Mouse (Mus musculus) embryonic facial prominence, embryonic 11.5 days (tissue): ENCODE measurements around the gene Cyp2e1. TPM values are rescaled to one million over a fixed set of nuclear protein-coding genes. Genes with fewer than 3 reads are reported as not detected.

Experiments
- ATAC-seq: fragments of 200-750 bp; cut with Nextera tagmentation; replicated peaks from 2 replicates; pipeline ENCODE4 v1.8.0; 2017; ENCODE audit warnings: low read depth; ENCODE audit not compliant: insufficient number of reproducible peaks, low FRiP score, low TSS enrichment
- DNase-seq: peaks from one replicate; pipeline ENCODE4 v3.0.0-alpha.2; 2015; ENCODE audit warnings: low spot score
- H3K27ac ChIP-seq: fragments of 300-500 bp; sonication (generic); replicated peaks from 2 replicates; pipeline ENCODE4 v1.5.1; 2014; ENCODE audit warnings: mild to moderate bottlenecking, low read depth, low read length, control low read depth
- H3K27me3 ChIP-seq: fragments of 300-500 bp; sonication (generic); 2 replicates; pipeline ENCODE4 v1.6.1; 2014; ENCODE audit warnings: mild to moderate bottlenecking, low read length, moderate library complexity, mixed read lengths; ENCODE audit not compliant: control insufficient read depth, insufficient read depth
- H3K36me3 ChIP-seq: fragments of 300-500 bp; sonication (generic); replicated peaks from 2 replicates; pipeline ENCODE4 v1.6.1; 2014; ENCODE audit warnings: low read depth, mild to moderate bottlenecking, low read length, moderate library complexity, mixed read lengths; ENCODE audit not compliant: control insufficient read depth, insufficient read depth
- H3K4me1 ChIP-seq: fragments of 300-500 bp; sonication (generic); 2 replicates; pipeline ENCODE4 v1.6.1; 2014; ENCODE audit warnings: low read length, mixed read lengths; ENCODE audit not compliant: control insufficient read depth, insufficient read depth
- H3K4me2 ChIP-seq: fragments of 300-500 bp; sonication (generic); 2 replicates; pipeline ENCODE4 v1.6.1; 2014; ENCODE audit warnings: low read depth, mild to moderate bottlenecking, control low read depth, low read length, moderate library complexity
- H3K4me3 ChIP-seq: fragments of 300-500 bp; sonication (generic); 2 replicates; pipeline ENCODE4 v1.5.1; 2014; ENCODE audit warnings: low read depth, low read length, control low read depth
- H3K9ac ChIP-seq: fragments of 300-500 bp; sonication (generic); replicated peaks from 2 replicates; pipeline ENCODE4 v1.6.1; 2014; ENCODE audit warnings: mild to moderate bottlenecking, control low read depth, low read length
- H3K9me3 ChIP-seq: fragments of 300-500 bp; sonication (generic); replicated peaks from 2 replicates; pipeline ENCODE4 v1.6.1; 2016; ENCODE audit warnings: mild to moderate bottlenecking, low read length, inconsistent platforms, mixed read lengths; ENCODE audit not compliant: control insufficient read depth
- WGBS: fragments of 180-500 bp; shearing (Covaris S2); extraction: QIAGEN DNeasy Blood & Tissue Kit; methylation state at CpG from one replicate; pipeline ENCODE4 v1.1.7; 2014; 5-methylcytosine and 5-hydroxymethylcytosine counted together
- polyA plus RNA-seq: library from polyadenylated mRNA; unstranded; fragments of >200 nt; fragmentation: Nextera tagmentation; extraction: Ambion mirVana; gene quantifications from 2 replicates; pipeline ENCODE4 v1.2.1, GENCODE M21; 2014

Gene Cyp2e1
- polyA plus RNA-seq, 1 experiment from 2014 or later, result not detected

- ATAC-seq (no peak), DNase-seq (no peak)
- Histone ChIP-seq H3K27me3 (no peaks in the 10 kb centered on the region), H3K36me3 (no peaks in the 10 kb centered on the region), H3K4me1 (no peaks in the 10 kb centered on the region), H3K9me3 (no peaks in the 10 kb centered on the region), H3K4me3 (no peak overlapping the region), H3K9ac (no peak overlapping the region), H3K4me2 (no peak overlapping the region), H3K27ac (no peak overlapping the region)
- 76% methylated on average over 4 of the region's 4 CpGs for WGBS
These were observed 30.0 kb downstream of the Cyp2e1 start for GRCm38 (mm10) chr7:140793541-140793940.

- Histone ChIP-seq H3K4me2 (no peak overlapping the region), H3K9me3 (no peaks in the 10 kb centered on the region), H3K27ac (no peak overlapping the region), H3K27me3 (no peaks in the 10 kb centered on the region), H3K9ac (no peak overlapping the region), H3K4me1 (no peaks in the 10 kb centered on the region), H3K4me3 (no peak overlapping the region), H3K36me3 (no peaks in the 10 kb centered on the region)
- DNase-seq, result no peak
- ATAC-seq, result no peak
- 79% methylated on average over 3 of the region's 3 CpGs for WGBS
These were observed 34.1 kb downstream of the Cyp2e1 start for GRCm38 (mm10) chr7:140797619-140798018.

- H3K27ac ChIP-seq, result no peak overlapping the region
- no peaks in the 10 kb centered on the region for H3K9me3 ChIP-seq
- no peaks in the 10 kb centered on the region for H3K27me3 ChIP-seq
- H3K36me3 ChIP-seq, result no peaks in the 10 kb centered on the region
- no peaks in the 10 kb centered on the region for H3K4me1 ChIP-seq
- no peak overlapping the region for H3K9ac ChIP-seq
- 66% methylated on average over 2 of the region's 2 CpGs for WGBS
- no peak overlapping the region for H3K4me2 ChIP-seq
- no peak overlapping the region for H3K4me3 ChIP-seq
- ATAC-seq (no peak), DNase-seq (no peak)
These were observed 34.7 kb downstream of the Cyp2e1 start for GRCm38 (mm10) chr7:140798212-140798611.

GRCm38 (mm10) chr7:140802629-140803028, 39.1 kb downstream of the Cyp2e1 start:
- Histone ChIP-seq H3K36me3 (no peaks in the 10 kb centered on the region), H3K27me3 (no peaks in the 10 kb centered on the region), H3K27ac (no peak overlapping the region), H3K9ac (no peak overlapping the region), H3K4me1 (no peaks in the 10 kb centered on the region), H3K9me3 (no peaks in the 10 kb centered on the region), H3K4me2 (no peak overlapping the region), H3K4me3 (no peak overlapping the region)
- 75% methylated on average over 6 of the region's 6 CpGs for WGBS
- no peak for DNase-seq
- no peak for ATAC-seq

GRCm38 (mm10) chr7:140805704-140806103, 42.2 kb downstream of the Cyp2e1 start:
- DNase-seq, result peak; percentile 47

GRCm38 (mm10) chr7:140810496-140810895, 47.0 kb downstream of the Cyp2e1 start:
- no peak overlapping the region for H3K4me2 ChIP-seq
- WGBS, result 89% methylated on average over 6 of the region's 6 CpGs

More at GRCm38 (mm10) chr7:140805704-140806103, 42.2 kb downstream of the Cyp2e1 start:
- H3K4me1 ChIP-seq, result no peaks in the 10 kb centered on the region
- WGBS, result 8% methylated on average over 1 of the region's 1 CpGs
- H3K9ac ChIP-seq, result no peak overlapping the region
- no peak overlapping the region for H3K4me3 ChIP-seq
- H3K27me3 ChIP-seq, result no peaks in the 10 kb centered on the region
- no peak overlapping the region for H3K4me2 ChIP-seq
- H3K27ac ChIP-seq, result no peak overlapping the region
- no peaks in the 10 kb centered on the region for H3K9me3 ChIP-seq
- 0 out of 2 replicates have a peak, but pooled peaks have one; percentile 48 for ATAC-seq
- H3K36me3 ChIP-seq, result no peaks in the 10 kb centered on the region

GRCm38 (mm10) chr7:140811714-140812113, 48.2 kb downstream of the Cyp2e1 start:
- Histone ChIP-seq H3K9me3 (no peaks in the 10 kb centered on the region), H3K9ac (no peak overlapping the region), H3K4me1 (no peaks in the 10 kb centered on the region), H3K27ac (no peak overlapping the region), H3K4me3 (no peak overlapping the region), H3K4me2 (no peak overlapping the region), H3K36me3 (no peaks in the 10 kb centered on the region), H3K27me3 (no peaks in the 10 kb centered on the region)
- ATAC-seq (no peak), DNase-seq (no peak)
- 87% methylated on average over 13 of the region's 13 CpGs for WGBS

More at GRCm38 (mm10) chr7:140810496-140810895, 47.0 kb downstream of the Cyp2e1 start:
- Histone ChIP-seq H3K9ac (no peak overlapping the region), H3K4me1 (no peaks in the 10 kb centered on the region), H3K9me3 (no peaks in the 10 kb centered on the region), H3K36me3 (no peaks in the 10 kb centered on the region), H3K27me3 (no peaks in the 10 kb centered on the region), H3K27ac (no peak overlapping the region), H3K4me3 (no peak overlapping the region)
- DNase-seq, result no peak
- ATAC-seq, result no peak

- Histone ChIP-seq H3K9me3 (no peaks in the 10 kb centered on the region), H3K4me2 (no peak overlapping the region), H3K9ac (no peak overlapping the region), H3K36me3 (no peaks in the 10 kb centered on the region), H3K27me3 (no peaks in the 10 kb centered on the region), H3K27ac (no peak overlapping the region), H3K4me3 (no peak overlapping the region), H3K4me1 (no peaks in the 10 kb centered on the region)
- ATAC-seq (no peak), DNase-seq (no peak)
- WGBS, result 92% methylated on average over 12 of the region's 12 CpGs
These were observed 49.3 kb downstream of the Cyp2e1 start for GRCm38 (mm10) chr7:140812850-140813249.
